Mouse (Mus musculus) liver, postnatal 0 days (tissue): ENCODE measurements around the gene Gnas.

Experiments
- CTCF ChIP-seq: sonication (generic); IDR thresholded peaks from 2 replicates; pipeline ENCODE4 v1.5.1; 2016; ENCODE audit warnings: antibody characterized with exemption, low read depth
- EP300 ChIP-seq: IDR thresholded peaks from 2 replicates; pipeline ENCODE4 v1.6.1; 2016; ENCODE audit warnings: antibody characterized with exemption, low read depth, mild to moderate bottlenecking

DNA sequence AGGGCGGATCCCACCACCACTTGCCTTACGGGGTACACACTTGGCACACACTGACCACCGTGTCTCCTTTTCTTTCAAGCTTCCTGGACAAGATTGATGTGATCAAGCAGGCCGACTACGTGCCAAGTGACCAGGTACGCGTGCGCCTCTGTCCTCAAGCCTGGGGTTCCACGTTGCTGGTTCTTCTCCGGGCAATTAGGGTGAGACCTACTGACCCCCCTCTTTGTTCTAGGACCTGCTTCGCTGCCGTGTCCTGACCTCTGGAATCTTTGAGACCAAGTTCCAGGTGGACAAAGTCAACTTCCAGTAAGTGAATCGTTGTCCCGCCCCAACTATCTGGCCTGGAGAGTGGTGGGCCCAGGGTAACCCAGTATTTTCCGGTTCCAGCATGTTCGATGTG, 60.9 kb downstream of the Gnas start:
- no peak for TF ChIP-seq CTCF
- TF ChIP-seq EP300 = no peak
